Mouse (Mus musculus): ENCODE measurements around the gene Arhgef17. TPM values are rescaled to one million over a fixed set of nuclear protein-coding genes. Genes with fewer than 3 reads are reported as not detected.

The Arhgef17 gene
- polyA plus RNA-seq, 1 experiment, result 71.4 TPM

DNA sequence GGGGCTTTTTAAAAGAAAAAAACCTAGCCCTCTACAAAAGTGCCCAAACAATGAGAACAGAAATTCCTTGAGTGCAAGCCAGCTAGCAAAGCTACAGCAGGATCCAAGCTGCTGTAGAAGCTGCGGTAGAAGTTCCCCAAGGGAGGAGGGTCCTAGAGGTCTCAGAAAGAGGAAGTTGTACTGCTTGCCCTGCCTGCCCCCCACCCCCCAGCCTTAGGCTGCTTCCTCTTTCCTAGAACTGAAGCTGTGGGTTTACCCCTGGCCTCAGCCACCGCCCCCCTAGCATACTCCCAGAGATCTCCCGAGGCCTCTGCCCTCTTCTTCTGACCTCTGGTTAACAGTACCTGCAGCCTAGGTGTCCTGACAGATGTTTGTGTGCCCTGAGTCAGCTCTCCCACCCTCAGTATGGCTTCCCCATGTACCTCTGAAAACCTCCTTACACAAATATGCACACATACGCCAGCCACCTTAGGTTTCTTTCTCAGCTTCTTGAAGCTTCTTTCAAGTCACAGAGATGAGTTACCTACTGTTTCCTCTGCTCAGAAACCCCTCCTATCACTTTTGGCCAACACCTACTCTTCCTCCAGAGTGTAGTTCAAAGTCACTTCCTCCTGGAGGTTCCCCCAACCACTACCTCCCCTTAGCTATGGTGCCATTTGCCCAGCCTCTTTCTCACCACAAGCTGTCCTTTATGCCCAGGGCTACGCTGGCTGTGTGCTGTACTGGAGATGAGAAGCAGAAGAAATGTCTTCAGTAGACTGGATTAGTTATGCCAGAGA lies 75.9 kb downstream of the Arhgef17 start:
- no peak for TF ChIP-seq CTCF (IDR thresholded peaks at IDR 0.05; ENCODE audit: borderline replicate concordance, insufficient read depth, low read depth, low read length)
- H3K27me3 ChIP-seq (ENCODE audit: control insufficient read depth, insufficient read depth, low read length), result no peaks in the 10 kb centered on the region
- H3K4me1 ChIP-seq (ENCODE audit: control insufficient read depth, insufficient read depth, low read length), result peaks cover 9% of the 10 kb centered on the region
- WGBS, result 83% methylated on average over 5 of the region's 5 CpGs
- DNase-seq, result no peak
- no peak overlapping the region for H3K4me3 ChIP-seq (replicated peaks; ENCODE audit: insufficient read depth, low read depth, low read length)
- no peak overlapping the region for H3K27ac ChIP-seq (ENCODE audit: insufficient read depth, low read length)

DNA sequence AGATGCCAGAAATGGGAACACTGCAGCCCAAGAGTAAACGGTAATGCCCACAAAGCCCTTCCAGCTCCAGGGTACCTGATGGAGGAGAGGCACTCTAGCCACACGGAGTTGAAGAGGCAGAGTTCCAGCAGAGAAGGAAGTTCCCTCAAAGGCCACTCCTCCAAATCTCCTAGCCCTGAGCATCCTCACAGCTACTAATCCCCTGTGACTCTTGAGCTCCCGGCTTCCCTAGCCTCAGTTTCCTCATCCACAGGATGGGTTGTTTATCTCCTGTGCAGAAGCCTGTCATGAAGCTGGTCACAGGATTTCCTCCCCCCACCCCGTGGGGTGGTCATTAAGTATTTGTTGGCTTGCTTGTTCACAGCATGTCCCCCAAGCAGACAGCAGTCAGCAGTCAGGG lies 76.6 kb downstream of the Arhgef17 start:
- TF ChIP-seq CTCF (IDR thresholded peaks at IDR 0.05; ENCODE audit: borderline replicate concordance, insufficient read depth, low read depth, low read length), result no peak
- no peak for TF ChIP-seq POLR2A (IDR thresholded peaks at IDR 0.05; ENCODE audit: borderline replicate concordance, insufficient read depth, low read length)
- Histone ChIP-seq H3K27ac (ENCODE audit: insufficient read depth, low read length) (no peak overlapping the region), H3K4me1 (ENCODE audit: control insufficient read depth, insufficient read depth, low read length) (peaks cover 11% of the 10 kb centered on the region), H3K4me3 (replicated peaks; ENCODE audit: insufficient read depth, low read depth, low read length) (no peak overlapping the region), H3K27me3 (ENCODE audit: control insufficient read depth, insufficient read depth, low read length) (no peaks in the 10 kb centered on the region)
- DNase-seq, result no peak
- WGBS, result 38% methylated on average over 4 of the region's 4 CpGs

DNA sequence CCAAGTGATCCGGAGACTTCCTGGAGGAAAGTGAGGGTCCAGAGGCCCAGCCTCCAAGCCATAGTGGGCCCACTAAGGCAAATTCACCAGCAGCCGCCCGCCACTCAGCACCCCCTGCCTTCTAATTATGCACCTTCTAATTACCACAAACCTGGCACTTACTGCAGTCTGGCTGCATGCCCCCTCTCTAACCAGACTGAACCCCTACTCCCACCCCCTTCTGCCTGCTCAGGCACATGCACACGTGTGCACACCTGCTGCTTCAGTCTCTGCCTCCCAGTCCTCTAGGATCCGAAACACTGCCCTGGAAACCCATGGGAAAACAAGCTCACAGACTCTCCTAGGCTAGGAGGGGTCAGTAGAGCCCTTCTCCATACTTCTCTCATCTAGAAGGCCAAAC lies 77.0 kb downstream of the Arhgef17 start:
- DNase-seq, result no peak
- no peaks in the 10 kb centered on the region for H3K27me3 ChIP-seq (ENCODE audit: control insufficient read depth, insufficient read depth, low read length)
- H3K4me1 ChIP-seq (ENCODE audit: control insufficient read depth, insufficient read depth, low read length), result peaks cover 11% of the 10 kb centered on the region
- no peak for TF ChIP-seq CTCF (IDR thresholded peaks at IDR 0.05; ENCODE audit: borderline replicate concordance, insufficient read depth, low read depth, low read length)
- no peak for TF ChIP-seq POLR2A (IDR thresholded peaks at IDR 0.05; ENCODE audit: borderline replicate concordance, insufficient read depth, low read length)
- H3K27ac ChIP-seq (ENCODE audit: insufficient read depth, low read length), result no peak overlapping the region
- 72% methylated on average over 5 of the region's 5 CpGs for WGBS
- no peak overlapping the region for H3K4me3 ChIP-seq (replicated peaks; ENCODE audit: insufficient read depth, low read depth, low read length)

DNA sequence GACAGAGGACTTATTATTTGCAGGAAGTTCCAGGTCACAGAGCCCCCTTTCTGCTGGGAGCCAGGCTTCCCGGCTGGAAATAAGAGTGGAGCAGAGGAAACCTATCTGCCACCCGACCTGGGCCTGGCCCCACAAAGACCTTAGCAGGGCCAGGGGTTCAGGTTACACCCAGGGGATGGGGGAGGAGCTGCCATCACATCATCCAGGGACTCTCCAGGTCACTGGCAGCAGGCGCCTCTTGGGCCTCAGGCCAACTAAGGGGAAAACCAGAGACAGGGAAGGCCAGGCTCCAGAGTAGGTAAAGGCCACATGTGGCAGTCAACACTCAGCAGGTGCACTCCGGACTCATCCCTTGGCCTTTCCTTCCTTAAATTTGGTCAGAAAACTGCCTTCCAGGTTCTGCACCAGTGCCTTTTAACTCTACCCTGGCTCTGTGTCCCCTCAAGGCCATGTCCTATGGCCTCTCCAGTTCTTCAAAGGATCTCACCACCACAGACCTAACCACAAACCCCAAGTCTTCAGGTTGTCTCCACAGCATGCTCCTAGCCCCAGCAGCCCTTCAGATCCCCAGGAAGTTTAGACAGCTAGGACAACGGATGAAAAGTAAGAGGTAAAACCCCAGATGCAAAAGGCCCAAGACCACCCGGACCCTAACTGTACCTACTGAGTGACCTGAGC lies 77.6 kb downstream of the Arhgef17 start:
- no peak overlapping the region for H3K4me3 ChIP-seq (replicated peaks; ENCODE audit: insufficient read depth, low read depth, low read length)
- 70% methylated on average over 6 of the region's 6 CpGs for WGBS
- H3K27ac ChIP-seq (ENCODE audit: insufficient read depth, low read length), result no peak overlapping the region
- no peaks in the 10 kb centered on the region for H3K27me3 ChIP-seq (ENCODE audit: control insufficient read depth, insufficient read depth, low read length)
- H3K4me1 ChIP-seq (ENCODE audit: control insufficient read depth, insufficient read depth, low read length), result peaks cover 11% of the 10 kb centered on the region
- TF ChIP-seq POLR2A (IDR thresholded peaks at IDR 0.05; ENCODE audit: borderline replicate concordance, insufficient read depth, low read length), result no peak
- no peak for TF ChIP-seq CTCF (IDR thresholded peaks at IDR 0.05; ENCODE audit: borderline replicate concordance, insufficient read depth, low read depth, low read length)
- DNase-seq, result no peak

DNA sequence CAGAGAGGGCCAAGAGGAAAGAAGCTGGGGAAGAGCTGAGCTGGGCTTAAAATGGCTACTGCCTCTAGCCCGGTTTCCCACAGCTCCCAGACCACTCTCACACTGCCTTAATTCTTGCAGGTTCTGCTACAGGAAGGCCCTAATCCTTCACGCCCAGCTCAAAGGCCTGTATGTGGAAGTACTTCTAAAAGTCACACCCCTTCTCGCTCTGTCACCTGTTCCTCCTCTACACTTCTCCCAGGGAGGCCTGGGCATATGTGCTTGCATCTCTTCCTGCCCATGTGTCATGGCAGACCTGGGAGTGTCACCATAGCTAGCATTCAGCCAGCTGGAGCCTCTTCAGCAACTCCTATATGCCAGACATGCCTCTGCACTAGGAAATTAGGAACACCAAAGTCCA lies 78.5 kb downstream of the Arhgef17 start:
- no peak for DNase-seq
- peaks cover 11% of the 10 kb centered on the region for H3K4me1 ChIP-seq (ENCODE audit: control insufficient read depth, insufficient read depth, low read length)
- H3K27ac ChIP-seq (ENCODE audit: insufficient read depth, low read length), result no peak overlapping the region
- H3K27me3 ChIP-seq (ENCODE audit: control insufficient read depth, insufficient read depth, low read length), result no peaks in the 10 kb centered on the region
- 78% methylated on average over 3 of the region's 3 CpGs for WGBS
- no peak for TF ChIP-seq CTCF (IDR thresholded peaks at IDR 0.05; ENCODE audit: borderline replicate concordance, insufficient read depth, low read depth, low read length)
- no peak for TF ChIP-seq POLR2A (IDR thresholded peaks at IDR 0.05; ENCODE audit: borderline replicate concordance, insufficient read depth, low read length)
- H3K4me3 ChIP-seq (replicated peaks; ENCODE audit: insufficient read depth, low read depth, low read length), result no peak overlapping the region

DNA sequence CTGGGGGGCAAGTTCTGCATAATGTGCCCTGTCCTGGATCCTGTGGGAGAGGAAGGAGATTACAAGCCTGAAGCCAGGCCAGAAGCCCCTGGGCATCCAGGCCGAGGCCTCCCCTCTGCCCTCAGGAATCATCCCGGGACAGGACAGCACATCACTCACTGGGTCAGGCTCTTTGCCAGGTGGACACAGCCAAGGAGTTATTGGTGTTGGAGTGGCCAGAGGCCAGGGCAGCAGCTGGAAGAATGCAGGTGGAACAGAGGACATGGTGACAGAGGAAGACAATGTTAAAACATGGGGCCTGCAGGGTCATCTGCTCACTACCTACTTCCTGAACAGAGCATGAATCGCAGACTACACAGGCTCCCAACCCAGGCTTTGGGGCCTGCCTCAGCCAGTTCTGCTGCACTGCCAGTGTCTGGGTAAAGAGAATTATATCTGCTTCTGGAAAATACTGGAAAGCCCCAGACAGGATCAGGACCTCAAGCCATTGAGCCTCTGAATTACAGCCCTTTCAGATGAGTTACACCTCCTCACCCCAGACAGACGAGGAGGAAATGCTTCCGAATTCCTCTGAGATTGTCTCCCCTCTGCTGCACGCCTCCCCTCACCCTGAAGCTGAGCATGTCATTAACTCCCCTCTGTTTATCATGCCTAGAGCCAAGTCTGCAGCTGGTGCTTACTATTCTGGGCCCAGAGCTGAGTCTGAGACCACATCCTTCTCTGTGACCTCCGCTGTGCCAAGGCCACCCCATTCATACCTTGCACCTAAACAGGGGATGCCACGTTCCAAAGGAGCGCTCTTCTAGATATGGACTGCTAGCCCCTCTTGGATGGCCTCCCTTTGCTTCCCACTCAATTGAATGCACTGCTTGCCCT lies 80.2 kb downstream of the Arhgef17 start:
- no peak overlapping the region for H3K27ac ChIP-seq (ENCODE audit: insufficient read depth, low read length)

DNA sequence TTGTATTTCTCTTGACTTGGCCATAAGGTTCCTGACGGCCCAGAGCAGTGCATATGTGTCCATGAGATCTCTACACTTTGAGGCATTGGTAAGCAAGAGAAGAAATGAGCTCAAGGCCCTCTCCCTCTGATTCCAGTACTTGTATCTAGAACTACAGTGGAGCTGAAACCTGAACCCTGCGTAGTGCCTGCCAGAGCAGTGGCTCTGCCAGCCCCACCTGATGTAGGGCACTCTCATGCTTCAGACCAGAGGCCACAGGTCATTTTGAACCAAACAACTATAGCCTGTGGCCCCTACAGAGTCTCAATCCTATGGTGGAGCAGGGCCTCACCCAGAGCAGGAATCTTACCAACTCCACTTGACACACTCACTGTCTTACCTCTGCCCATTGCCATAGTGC lies 82.4 kb downstream of the Arhgef17 start:
- WGBS, result 96% methylated on average over 2 of the region's 2 CpGs

More for the DNA sequence above, 80.2 kb downstream of the Arhgef17 start:
- Histone ChIP-seq H3K4me3 (replicated peaks; ENCODE audit: insufficient read depth, low read depth, low read length) (no peak overlapping the region), H3K4me1 (ENCODE audit: control insufficient read depth, insufficient read depth, low read length) (peaks cover 11% of the 10 kb centered on the region), H3K27me3 (ENCODE audit: control insufficient read depth, insufficient read depth, low read length) (no peaks in the 10 kb centered on the region)
- TF ChIP-seq POLR2A (IDR thresholded peaks at IDR 0.05; ENCODE audit: borderline replicate concordance, insufficient read depth, low read length) (no peak), CTCF (IDR thresholded peaks at IDR 0.05; ENCODE audit: borderline replicate concordance, insufficient read depth, low read depth, low read length) (no peak)
- no peak for DNase-seq
- 71% methylated on average over 9 of the region's 9 CpGs for WGBS

More for the DNA sequence above, 82.4 kb downstream of the Arhgef17 start:
- no peaks in the 10 kb centered on the region for H3K27me3 ChIP-seq (ENCODE audit: control insufficient read depth, insufficient read depth, low read length)
- H3K4me3 ChIP-seq (replicated peaks; ENCODE audit: insufficient read depth, low read depth, low read length), result no peak overlapping the region
- DNase-seq, result no peak
- no peak overlapping the region for H3K27ac ChIP-seq (ENCODE audit: insufficient read depth, low read length)
- H3K4me1 ChIP-seq (ENCODE audit: control insufficient read depth, insufficient read depth, low read length), result peaks cover 11% of the 10 kb centered on the region
- TF ChIP-seq POLR2A (IDR thresholded peaks at IDR 0.05; ENCODE audit: borderline replicate concordance, insufficient read depth, low read length) (no peak), CTCF (IDR thresholded peaks at IDR 0.05; ENCODE audit: borderline replicate concordance, insufficient read depth, low read depth, low read length) (no peak)

Measured in cerebellum, adult 2 months (tissue).